Mouse (Mus musculus) ES-Bruce4 (cell line): ENCODE measurements around the gene Jund. TPM values are rescaled to one million over a fixed set of nuclear protein-coding genes. Genes with fewer than 3 reads are reported as not detected.

Experiments used
- H3K27ac ChIP-seq: 2 replicates; pipeline ENCODE4 v1.5.1; 2012; ENCODE audit warnings: low read length, inconsistent platforms; ENCODE audit not compliant: insufficient read depth
- H3K27me3 ChIP-seq: 2 replicates; pipeline ENCODE4 v1.6.1; 2012; ENCODE audit warnings: mild to moderate bottlenecking, low read length, inconsistent platforms; ENCODE audit not compliant: control insufficient read depth, poor library complexity, insufficient read depth, severe bottlenecking
- H3K36me3 ChIP-seq: 2 replicates; pipeline ENCODE4 v1.6.1; 2012; ENCODE audit warnings: inconsistent platforms, mild to moderate bottlenecking, low read length, moderate library complexity; ENCODE audit not compliant: control insufficient read depth, poor library complexity, insufficient read depth, severe bottlenecking
- H3K4me1 ChIP-seq: one replicate; pipeline ENCODE4 v1.8.1; 2011; ENCODE audit warnings: low read length; ENCODE audit not compliant: control insufficient read depth, insufficient read depth
- H3K4me3 ChIP-seq: 2 replicates; pipeline ENCODE4 v1.5.1; 2011; ENCODE audit warnings: low read depth, mild to moderate bottlenecking, low read length
- H3K9ac ChIP-seq: 2 replicates; pipeline ENCODE4 v1.6.1; 2012; ENCODE audit warnings: low read depth, mild to moderate bottlenecking, inconsistent platforms; ENCODE audit not compliant: poor library complexity, severe bottlenecking
- H3K9me3 ChIP-seq: replicated peaks from 2 replicates; pipeline ENCODE4 v1.6.1; 2012; ENCODE audit warnings: mild to moderate bottlenecking, low read length, inconsistent platforms; ENCODE audit not compliant: control insufficient read depth, poor library complexity, insufficient read depth, severe bottlenecking
- CTCF ChIP-seq: IDR thresholded peaks from one replicate; pipeline ENCODE4 v1.8.1; 2011; ENCODE audit warnings: low read depth, low read length
- EP300 ChIP-seq: IDR thresholded peaks from 2 replicates; pipeline ENCODE4 v1.6.1; 2011; ENCODE audit warnings: low read depth, low read length; ENCODE audit not compliant: insufficient read depth
- POLR2A ChIP-seq: IDR thresholded peaks from one replicate; pipeline ENCODE4 v1.8.1; 2011; ENCODE audit warnings: low read length; ENCODE audit not compliant: insufficient read depth
- polyA plus RNA-seq: library from polyadenylated mRNA; stranded (reverse); fragments of >200 nt; gene quantifications from 2 replicates; pipeline ENCODE4 v1.2.4, GENCODE M21; 2011; ENCODE audit warnings: low read depth; ENCODE audit not compliant: missing spikeins, insufficient read depth, insufficient read length

The Jund gene
- polyA plus RNA-seq, 1 experiment = 56.6 TPM

- no peak for TF ChIP-seq POLR2A
- no peak for TF ChIP-seq CTCF
- no peak for TF ChIP-seq EP300
- Histone ChIP-seq H3K4me1 (no peaks in the 10 kb centered on the region), H3K9me3 (no peaks in the 10 kb centered on the region), H3K4me3 (peak within 1 kb of the TSS; percentile 2; the same call in 1 of the 2 replicates), H3K27me3 (no peaks in the 10 kb centered on the region), H3K36me3 (no peaks in the 10 kb centered on the region), H3K9ac (no peak within 1 kb of the TSS), H3K27ac (no peak within 1 kb of the TSS)
Measured at GRCm38 (mm10) chr8:70723486-70724210, 24.9 kb downstream of the Jund start, which contains the start of gene Pde4c. Gene Pde4c, plus strand, starts transcription at chr8:70723720.

GRCm38 (mm10) chr8:70724216-70724615 is 25.5 kb downstream of the Jund start:
- Histone ChIP-seq H3K27me3 (no peaks in the 10 kb centered on the region), H3K9me3 (no peaks in the 10 kb centered on the region), H3K9ac (no peak overlapping the region), H3K4me1 (no peaks in the 10 kb centered on the region), H3K27ac (no peak overlapping the region), H3K36me3 (no peaks in the 10 kb centered on the region), H3K4me3 (peak overlapping the region; percentile 2; the same call in 1 of the 2 replicates)
- no peak for TF ChIP-seq POLR2A
- TF ChIP-seq CTCF = no peak
- no peak for TF ChIP-seq EP300

- TF ChIP-seq EP300 (no peak), POLR2A (no peak), CTCF (no peak)
- no peaks in the 10 kb centered on the region for H3K9me3 ChIP-seq
- H3K4me1 ChIP-seq = no peaks in the 10 kb centered on the region
- no peak overlapping the region for H3K27ac ChIP-seq
- H3K9ac ChIP-seq = no peak overlapping the region
- no peak overlapping the region for H3K4me3 ChIP-seq
- H3K27me3 ChIP-seq = no peaks in the 10 kb centered on the region
- no peaks in the 10 kb centered on the region for H3K36me3 ChIP-seq
Measured at GRCm38 (mm10) chr8:70725792-70726447, 27.2 kb downstream of the Jund start.

- Histone ChIP-seq H3K9ac (no peak overlapping the region), H3K4me1 (no peaks in the 10 kb centered on the region), H3K9me3 (no peaks in the 10 kb centered on the region), H3K4me3 (no peak overlapping the region), H3K36me3 (no peaks in the 10 kb centered on the region), H3K27ac (no peak overlapping the region), H3K27me3 (no peaks in the 10 kb centered on the region)
- TF ChIP-seq CTCF = no peak
- no peak for TF ChIP-seq POLR2A
- TF ChIP-seq EP300 = no peak
Measured at GRCm38 (mm10) chr8:70726721-70727120, 28.0 kb downstream of the Jund start.

- Histone ChIP-seq H3K4me3 (peak overlapping the region; percentile 54), H3K27me3 (no peaks in the 10 kb centered on the region), H3K9ac (peak overlapping the region; percentile 55), H3K27ac (no peak overlapping the region), H3K4me1 (peaks cover 4% of the 10 kb centered on the region), H3K9me3 (no peaks in the 10 kb centered on the region), H3K36me3 (no peaks in the 10 kb centered on the region)
- TF ChIP-seq EP300 (no peak), POLR2A (no peak), CTCF (no peak)
Measured at GRCm38 (mm10) chr8:70729808-70730475, 31.2 kb downstream of the Jund start.

GRCm38 (mm10) chr8:70730956-70731355 is 32.2 kb downstream of the Jund start:
- TF ChIP-seq POLR2A (no peak), EP300 (no peak), CTCF (no peak)
- Histone ChIP-seq H3K27me3 (no peaks in the 10 kb centered on the region), H3K4me3 (no peak overlapping the region)

More at GRCm38 (mm10) chr8:70730956-70731355, 32.2 kb downstream of the Jund start:
- no peak overlapping the region for H3K27ac ChIP-seq
- no peaks in the 10 kb centered on the region for H3K36me3 ChIP-seq
- peaks cover 4% of the 10 kb centered on the region for H3K4me1 ChIP-seq
- H3K9me3 ChIP-seq = no peaks in the 10 kb centered on the region
- H3K9ac ChIP-seq = no peak overlapping the region
